Mouse (Mus musculus) kidney, postnatal 25 days (tissue): ENCODE data around the gene Ap1m2.
A peak's percentile ranks its signal among the peaks of the same experiment; 100 is the strongest.
"Not testable (repeated sequence)": the region's sequence is repeated elsewhere in the genome, so short reads cannot be mapped to it uniquely, and the experiment has no call there.

Source experiments
- DNase-seq, 2 experiments: peaks; one replicate each; pipeline ENCODE4 v3.0.0; 2021; ENCODE audit warnings: mixed read lengths in 2 of 2

Ap1m2 gene

GRCm38 (mm10) chr9:21288404-21289336 is 23.5 kb downstream of the Ap1m2 start:
- peak in 1 of 2 experiments; percentile 54 for DNase-seq

DNA sequence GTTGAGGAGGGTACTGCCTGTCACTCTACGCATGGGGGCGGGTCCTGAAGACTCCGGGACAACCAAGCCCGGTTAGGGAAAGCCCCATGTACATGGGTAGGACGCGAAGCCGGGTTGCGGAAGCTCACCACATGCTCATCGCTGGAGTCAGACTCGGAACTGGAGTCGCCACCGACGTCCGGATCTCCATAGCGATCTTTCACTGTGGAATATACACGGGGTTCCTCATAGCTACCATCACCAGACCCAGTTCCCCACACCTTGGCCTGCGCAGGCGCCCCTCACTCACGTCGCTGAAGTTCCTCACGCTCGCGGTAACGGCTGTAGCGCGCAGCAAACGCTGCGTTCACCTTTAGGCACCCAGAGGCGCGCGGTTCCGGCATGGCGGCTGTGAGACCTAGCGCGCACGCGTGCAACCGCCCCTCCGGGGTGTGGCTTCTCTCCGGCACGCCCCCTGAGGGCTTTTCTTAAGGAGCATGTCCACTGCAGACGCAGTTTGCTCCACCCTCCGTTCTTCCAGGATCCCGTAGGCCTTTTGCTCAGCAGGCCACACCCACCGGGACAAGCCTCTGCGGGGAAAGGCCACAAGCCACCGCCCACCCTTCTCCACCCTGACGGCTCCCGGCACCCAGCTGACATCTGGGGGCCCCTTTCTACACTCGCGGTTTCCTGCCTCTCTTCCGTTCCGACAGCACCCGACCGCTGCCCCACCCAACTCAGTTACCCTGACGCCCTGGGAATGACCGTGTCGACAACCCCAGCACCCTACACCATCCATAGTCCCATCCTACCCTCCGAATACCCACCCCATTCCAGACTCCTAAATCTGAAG is 24.4 kb downstream of the Ap1m2 start, which contains the start of gene Kri1:
TSS of gene Kri1 (minus strand) at position 399 of the 832 bp plus-strand sequence.
- DNase-seq: peak; percentile 99

GRCm38 (mm10) chr9:21286753-21287152 is 25.4 kb downstream of the Ap1m2 start:
- no peak for DNase-seq

DNA sequence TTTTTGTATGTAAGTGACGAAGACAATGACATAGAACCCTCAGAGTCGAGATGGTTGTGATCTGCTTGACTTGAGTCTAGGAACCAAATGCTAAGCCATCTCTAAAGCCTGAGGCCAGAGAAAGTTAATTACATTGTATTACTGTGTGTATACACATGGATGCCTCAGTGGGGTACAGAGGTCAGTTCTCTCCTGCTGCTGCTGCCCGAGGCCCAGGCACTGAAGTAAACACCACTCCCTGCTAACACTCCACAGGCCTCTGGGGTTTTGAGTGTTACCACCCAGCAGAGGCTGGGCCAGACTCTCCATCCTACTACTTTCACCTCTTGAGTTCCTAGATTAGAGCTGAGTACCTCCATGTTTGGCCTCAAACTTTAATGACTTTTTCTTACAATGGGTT is 28.1 kb downstream of the Ap1m2 start:
- DNase-seq: peak; percentile 26 to 59

- no peak for DNase-seq
Observed at GRCm38 (mm10) chr9:21283591-21283990, 28.5 kb downstream of the Ap1m2 start.

DNA sequence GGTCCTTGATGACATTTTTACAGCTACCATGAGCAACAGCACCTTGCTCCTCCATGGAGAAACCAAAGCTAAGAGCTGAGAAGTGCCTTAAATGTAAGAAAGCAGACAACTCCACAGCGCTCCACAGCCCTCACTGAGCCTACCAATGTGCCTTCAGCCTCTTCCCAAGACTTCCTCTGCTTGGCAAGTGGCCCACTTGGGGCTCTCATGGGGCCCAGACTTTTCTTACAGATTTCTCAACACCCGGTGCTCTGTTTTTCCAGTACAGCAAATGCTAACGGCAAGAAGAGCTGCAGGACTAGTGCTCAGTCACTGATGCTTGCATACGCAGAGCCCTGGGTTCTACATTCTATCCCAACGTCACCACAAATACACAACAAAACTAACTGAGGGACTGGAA is 34.4 kb downstream of the Ap1m2 start:
- DNase-seq: no peak

- DNase-seq: no peak
Observed at GRCm38 (mm10) chr9:21276307-21276706, 35.8 kb downstream of the Ap1m2 start.

GRCm38 (mm10) chr9:21275727-21276126 is 36.4 kb downstream of the Ap1m2 start:
- no peak for DNase-seq

- DNase-seq: no peak
Observed at GRCm38 (mm10) chr9:21275013-21275710, 37.0 kb downstream of the Ap1m2 start.

DNA sequence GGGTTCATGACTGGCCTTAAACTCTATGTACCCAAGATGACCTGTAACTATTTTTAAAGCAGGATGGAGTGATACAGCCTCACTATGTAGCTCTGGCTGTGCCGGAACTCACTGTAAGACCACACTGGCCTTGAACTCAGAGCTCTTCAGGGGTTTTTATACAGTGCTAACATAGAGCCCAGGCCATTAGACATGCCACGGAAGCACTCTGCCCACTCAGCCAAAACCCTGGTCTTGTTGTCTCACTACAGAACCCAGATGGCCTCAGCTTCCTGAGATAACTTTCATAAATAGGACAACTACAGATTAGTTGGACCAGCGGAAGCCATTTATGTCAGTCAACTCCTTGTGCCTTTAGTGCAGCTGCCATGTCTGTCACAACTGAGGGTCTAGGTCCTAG is 37.8 kb downstream of the Ap1m2 start:
- DNase-seq: no peak

- DNase-seq: peak in 1 of 2 experiments; percentile 52
Observed at GRCm38 (mm10) chr9:21273520-21274228, 38.5 kb downstream of the Ap1m2 start.

DNA sequence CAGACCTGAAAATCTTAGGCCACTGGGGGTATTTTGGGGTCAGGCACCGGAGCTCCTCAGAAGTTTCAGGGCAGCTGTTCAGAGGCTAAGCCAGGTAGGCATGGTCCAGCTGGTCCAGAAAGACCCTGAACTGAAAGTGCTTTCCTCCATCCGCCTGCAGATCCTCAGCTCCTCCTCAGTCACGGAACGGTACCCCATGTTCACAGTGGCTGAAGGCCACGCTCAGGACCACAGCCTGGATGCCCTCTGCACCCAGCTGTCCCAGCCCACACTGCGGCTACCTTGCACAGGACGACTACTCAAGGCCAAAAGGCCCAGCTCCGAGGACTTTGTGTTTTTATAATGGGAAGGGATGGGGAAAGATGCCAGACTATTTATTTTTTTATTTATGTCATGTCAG is 39.0 kb downstream of the Ap1m2 start:
- no peak for DNase-seq

DNA sequence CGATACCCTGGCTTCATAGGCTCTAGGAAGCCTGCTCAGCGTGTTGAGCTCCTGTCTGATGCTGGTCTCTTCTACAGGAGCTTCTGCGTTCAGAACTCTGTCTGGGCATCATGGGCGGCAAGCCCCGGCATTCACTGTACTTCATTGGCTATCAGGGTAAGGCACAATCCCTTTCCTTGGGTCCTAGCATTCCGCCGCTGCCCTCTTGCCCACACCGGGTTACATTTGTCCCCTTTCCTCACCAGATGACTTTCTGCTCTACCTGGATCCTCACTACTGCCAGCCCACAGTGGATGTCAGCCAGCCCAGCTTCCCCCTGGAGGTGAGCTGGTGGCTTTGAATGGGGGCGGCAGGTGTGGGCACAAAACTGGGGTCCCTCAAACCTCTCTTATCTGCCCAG is 39.7 kb downstream of the Ap1m2 start:
- DNase-seq: no peak

DNA sequence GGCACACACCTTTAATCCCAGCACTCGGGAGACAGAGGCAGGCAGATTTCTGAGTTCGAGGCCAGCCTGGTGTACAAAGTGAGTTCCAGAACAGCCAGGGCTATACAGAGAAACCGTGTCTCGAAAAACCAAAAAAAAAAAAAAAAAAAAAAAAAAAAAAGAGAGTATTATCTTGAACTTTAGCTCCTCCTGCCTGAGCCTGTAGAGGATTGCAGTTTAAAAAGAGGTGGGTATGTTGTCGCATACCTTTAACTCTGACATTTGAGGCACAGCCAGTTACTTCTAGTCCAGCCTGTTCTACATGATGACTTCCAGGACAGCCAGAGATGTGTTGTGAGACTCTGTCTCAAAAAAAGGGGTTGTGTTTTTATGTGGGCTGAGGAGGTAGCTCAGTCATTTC is 42.5 kb downstream of the Ap1m2 start:
- not testable (repeated sequence) for DNase-seq

GRCm38 (mm10) chr9:21268305-21268704 is 43.8 kb downstream of the Ap1m2 start:
- DNase-seq: no peak

- DNase-seq: peak in 1 of 2 experiments; percentile 39
Observed at GRCm38 (mm10) chr9:21266889-21267288, 45.2 kb downstream of the Ap1m2 start.

DNA sequence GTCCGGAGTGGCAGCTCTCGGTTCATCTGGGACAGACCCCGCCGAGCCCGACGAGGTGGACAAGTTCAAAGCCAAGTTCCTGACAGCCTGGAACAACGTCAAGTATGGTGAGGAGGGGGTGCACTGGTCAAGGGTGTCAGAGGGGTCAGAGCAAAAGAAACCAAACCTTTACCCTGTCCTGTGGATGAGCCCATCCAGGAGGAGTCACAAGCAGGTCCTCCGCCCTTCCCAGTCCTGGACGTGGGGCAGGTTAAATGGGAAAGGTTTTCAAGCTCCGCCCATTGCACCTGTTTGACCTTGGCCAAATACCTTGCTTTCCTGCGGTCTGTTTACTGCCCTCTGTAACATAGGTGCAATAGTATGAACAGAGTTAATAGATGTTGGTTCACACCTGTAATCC is 46.5 kb downstream of the Ap1m2 start:
- peak; percentile 76 to 83 for DNase-seq

DNA sequence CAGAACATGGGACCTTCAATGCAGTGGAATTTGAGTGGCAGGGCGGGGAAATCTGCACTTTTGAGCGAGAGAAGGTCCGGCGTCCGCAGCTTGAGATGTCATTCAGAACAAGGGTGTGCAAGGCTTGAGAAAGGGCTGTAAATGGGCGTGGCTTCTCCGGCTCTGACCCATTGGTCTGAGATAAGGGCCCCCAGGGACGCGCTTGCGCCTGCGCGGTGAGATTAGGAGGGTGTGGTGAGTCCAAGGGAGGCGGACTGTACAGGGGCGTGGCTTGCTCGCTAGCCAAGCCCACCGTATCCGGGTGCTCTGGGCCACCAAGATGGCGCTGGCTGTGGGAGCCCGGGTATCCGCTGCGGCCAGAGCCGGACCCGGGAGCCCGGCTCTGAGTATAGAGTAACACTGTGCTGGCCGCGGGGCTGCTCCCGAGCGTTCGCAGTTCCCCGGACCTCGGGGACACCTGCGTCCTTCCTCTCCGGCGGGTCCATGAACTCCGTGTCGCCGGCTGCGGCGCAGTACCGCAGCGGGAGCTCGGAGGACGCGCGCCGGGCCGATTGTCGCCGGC is 47.1 kb downstream of the Ap1m2 start, which contains the start of gene Atg4d:
TSS of gene Atg4d (plus strand) at position 294 of the 562 bp plus-strand sequence.
- DNase-seq: peak; percentile 99

DNA sequence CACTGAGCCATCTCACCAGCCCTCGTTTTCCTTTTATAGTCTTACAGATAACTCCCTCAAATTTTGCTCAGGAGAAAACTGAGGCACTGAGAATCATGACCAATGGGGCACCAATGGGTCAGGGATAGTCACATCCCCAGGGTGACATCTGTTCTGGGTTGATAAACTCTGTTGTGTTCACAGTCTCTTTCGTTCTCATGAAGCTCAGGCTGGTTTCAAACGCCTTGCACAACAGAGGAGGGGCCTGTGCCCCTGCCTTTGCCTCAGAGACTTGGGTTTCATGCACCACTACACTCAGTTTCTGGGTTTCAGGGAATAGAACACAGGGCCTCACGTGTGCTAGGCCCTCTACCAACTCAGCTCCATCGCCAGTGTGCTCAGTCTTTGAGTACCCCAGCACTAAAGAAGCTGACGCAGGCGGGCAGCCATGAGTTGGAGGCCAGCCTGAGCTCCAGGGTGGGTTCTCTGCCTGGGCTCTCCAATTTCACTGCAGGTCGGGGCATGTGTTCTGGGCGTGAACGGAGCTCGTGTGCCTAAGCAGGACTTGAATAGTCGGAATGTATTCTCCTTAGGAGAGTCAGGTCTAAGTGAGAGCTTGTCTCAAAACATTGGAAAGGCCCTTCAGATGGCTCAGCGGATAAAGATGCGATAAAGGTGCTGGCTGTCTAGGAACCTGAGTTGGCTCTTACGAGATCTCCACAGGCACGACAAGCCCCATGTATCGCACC is 47.7 kb downstream of the Ap1m2 start:
- peak in 1 of 2 experiments; percentile 39 for DNase-seq

DNA sequence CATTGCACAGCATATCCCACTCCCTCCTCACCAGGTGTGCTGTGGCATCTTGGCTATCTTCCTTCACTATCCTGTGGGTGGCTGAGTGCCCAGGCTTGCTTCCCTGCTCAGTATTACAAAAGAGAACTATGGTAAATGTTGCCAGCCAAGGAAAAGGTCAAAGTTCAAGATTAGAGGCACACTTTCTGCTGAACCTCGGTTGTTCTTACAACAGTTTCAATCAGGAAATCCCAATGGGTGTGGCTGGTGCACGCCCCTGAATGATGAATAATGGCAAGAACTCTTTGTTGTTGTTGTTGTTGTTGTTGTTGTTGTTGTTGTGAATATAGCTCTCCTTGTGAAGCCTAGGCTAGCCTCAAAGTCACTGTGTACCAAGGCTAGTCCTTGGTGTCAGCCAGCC is 50.3 kb downstream of the Ap1m2 start:
- no peak for DNase-seq

GRCm38 (mm10) chr9:21260491-21261040 is 51.6 kb downstream of the Ap1m2 start:
- no peak for DNase-seq
